Mouse (Mus musculus) heart, postnatal 0 days (tissue): Measurements from ENCODE around the gene Ift80. TPM values are rescaled to one million over a fixed set of nuclear protein-coding genes. Genes with fewer than 3 reads are reported as not detected.

Experiments
- ATAC-seq: fragments of 200-750 bp; cut with Nextera tagmentation; 2 replicates; pipeline ENCODE4 v1.8.0; 2017; ENCODE audit warnings: low read depth, moderate number of reproducible peaks, moderate library complexity; ENCODE audit not compliant: insufficient read depth
- DNase-seq: peaks from one replicate; pipeline ENCODE4 v3.0.0-alpha.2; 2016; ENCODE audit warnings: low spot score
- H3K27ac ChIP-seq: fragments of 300-500 bp; sonication (generic); 2 replicates; pipeline ENCODE4 v1.5.1; 2014; ENCODE audit warnings: low read depth, mild to moderate bottlenecking
- H3K27me3 ChIP-seq: fragments of 300-500 bp; sonication (generic); 2 replicates; pipeline ENCODE4 v1.6.1; 2014; ENCODE audit warnings: low read length, mixed read lengths; ENCODE audit not compliant: control insufficient read depth, insufficient read depth
- H3K36me3 ChIP-seq: fragments of 300-500 bp; sonication (generic); replicated peaks from 2 replicates; pipeline ENCODE4 v1.6.1; 2014; ENCODE audit warnings: low read length, mixed read lengths; ENCODE audit not compliant: control insufficient read depth, insufficient read depth
- H3K4me1 ChIP-seq: fragments of 300-500 bp; sonication (generic); 2 replicates; pipeline ENCODE4 v1.6.1; 2014; ENCODE audit warnings: antibody characterized with exemption; ENCODE audit not compliant: control insufficient read depth, insufficient read depth
- H3K4me2 ChIP-seq: fragments of 300-500 bp; sonication (generic); 2 replicates; pipeline ENCODE4 v1.6.1; 2014; ENCODE audit warnings: low read depth, mild to moderate bottlenecking, low read length, moderate library complexity
- H3K4me3 ChIP-seq: fragments of 300-500 bp; sonication (generic); 2 replicates; pipeline ENCODE4 v1.5.1; 2014; ENCODE audit warnings: low read depth, low read length
- H3K9ac ChIP-seq: fragments of 300-500 bp; sonication (generic); replicated peaks from 2 replicates; pipeline ENCODE4 v1.6.1; 2014; ENCODE audit warnings: low read depth, low read length, mixed read lengths
- H3K9me3 ChIP-seq: fragments of 300-500 bp; sonication (generic); replicated peaks from 2 replicates; pipeline ENCODE4 v1.6.1; 2016; ENCODE audit warnings: low read length; ENCODE audit not compliant: control insufficient read depth
- CTCF ChIP-seq: IDR thresholded peaks from 2 replicates; pipeline ENCODE4 v1.5.1; 2016; ENCODE audit warnings: antibody characterized with exemption, control low read depth, low read depth
- EP300 ChIP-seq: IDR thresholded peaks from 2 replicates; pipeline ENCODE4 v1.6.1; 2016; ENCODE audit warnings: antibody characterized with exemption, low read depth
- WGBS: fragments of 180-500 bp; shearing (Covaris S2); extraction: QIAGEN DNeasy Blood & Tissue Kit; methylation state at CpG from one replicate; pipeline ENCODE4 v1.1.7; 2014; 5-methylcytosine and 5-hydroxymethylcytosine counted together
- polyA plus RNA-seq: library from polyadenylated mRNA; unstranded; fragments of >200 nt; fragmentation: Nextera tagmentation; extraction: Ambion mirVana; gene quantifications from 2 replicates; pipeline ENCODE4 v1.2.1, GENCODE M21; 2015
- total RNA-seq: library from RNA; depleted of rRNA; stranded (reverse); fragments of >200 nt; gene quantifications from 2 replicates; pipeline ENCODE4 v1.2.3, GENCODE M21; 2014; ENCODE audit warnings: low replicate concordance

Ift80 gene
- total and polyA plus RNA-seq, 2 experiments from 2014 or later = 2.8 to 3.2 TPM

GRCm38 (mm10) chr3:68974639-68975532 is 29.5 kb downstream of the Ift80 start:
- TF ChIP-seq CTCF (no peak), EP300 (no peak)
- no peak for ATAC-seq
- H3K36me3 ChIP-seq = no peaks in the 10 kb centered on the region; the same call in 1 of the 2 replicates
- no peak for DNase-seq
- H3K9ac ChIP-seq = no peak overlapping the region
- peak overlapping the region; percentile 61; the same call in 1 of the 2 replicates for H3K27ac ChIP-seq
- no peak overlapping the region; the same call in 1 of the 2 replicates for H3K4me2 ChIP-seq
- WGBS = 81% methylated on average over 8 of the region's 8 CpGs
- H3K9me3 ChIP-seq = no peaks in the 10 kb centered on the region
- no peak overlapping the region for H3K4me3 ChIP-seq
- H3K4me1 ChIP-seq = peaks cover 12% of the 10 kb centered on the region
- no peaks in the 10 kb centered on the region for H3K27me3 ChIP-seq

- 63% methylated on average over 1 of the region's 1 CpGs for WGBS
- Histone ChIP-seq H3K4me1 (peaks cover 6% of the 10 kb centered on the region), H3K27ac (peak overlapping the region; percentile 51; the same call in 1 of the 2 replicates), H3K4me2 (no peak overlapping the region), H3K27me3 (no peaks in the 10 kb centered on the region), H3K36me3 (no peaks in the 10 kb centered on the region; the same call in 1 of the 2 replicates), H3K9ac (no peak overlapping the region), H3K9me3 (no peaks in the 10 kb centered on the region), H3K4me3 (no peak overlapping the region)
- DNase-seq = no peak
- TF ChIP-seq CTCF (no peak), EP300 (no peak)
- no peak for ATAC-seq
These were observed 30.8 kb downstream of the Ift80 start for GRCm38 (mm10) chr3:68973574-68973973.

GRCm38 (mm10) chr3:68969091-68969590 is 35.2 kb downstream of the Ift80 start:
- ATAC-seq (no peak), DNase-seq (no peak)
- WGBS = 87% methylated on average over 3 of the region's 3 CpGs
- no peaks in the 10 kb centered on the region for H3K9me3 ChIP-seq
- H3K9ac ChIP-seq = no peak overlapping the region
- TF ChIP-seq CTCF (no peak), EP300 (no peak)
- no peaks in the 10 kb centered on the region for H3K4me1 ChIP-seq
- H3K36me3 ChIP-seq = peaks cover 23% of the 10 kb centered on the region
- H3K27ac ChIP-seq = no peak overlapping the region; the same call in 1 of the 2 replicates
- H3K4me2 ChIP-seq = no peak overlapping the region
- no peak overlapping the region for H3K4me3 ChIP-seq
- H3K27me3 ChIP-seq = no peaks in the 10 kb centered on the region

GRCm38 (mm10) chr3:68967404-68967803 is 37.0 kb downstream of the Ift80 start:
- TF ChIP-seq CTCF = no peak
- TF ChIP-seq EP300 = no peak
- WGBS = 26% methylated on average over 6 of the region's 6 CpGs
- no peak overlapping the region; the same call in 1 of the 2 replicates for H3K27ac ChIP-seq

GRCm38 (mm10) chr3:68966527-68967285 is 37.7 kb downstream of the Ift80 start:
- no peak for DNase-seq

More at GRCm38 (mm10) chr3:68967404-68967803, 37.0 kb downstream of the Ift80 start:
- H3K4me1 ChIP-seq = no peaks in the 10 kb centered on the region
- peaks cover 28% of the 10 kb centered on the region for H3K36me3 ChIP-seq
- no peak overlapping the region for H3K9ac ChIP-seq
- ATAC-seq (no peak), DNase-seq (no peak)
- no peak overlapping the region for H3K4me2 ChIP-seq
- no peaks in the 10 kb centered on the region for H3K9me3 ChIP-seq
- no peaks in the 10 kb centered on the region for H3K27me3 ChIP-seq
- no peak overlapping the region for H3K4me3 ChIP-seq

More at GRCm38 (mm10) chr3:68966527-68967285, 37.7 kb downstream of the Ift80 start:
- Histone ChIP-seq H3K36me3 (peaks cover 32% of the 10 kb centered on the region), H3K9me3 (no peaks in the 10 kb centered on the region), H3K9ac (no peak overlapping the region), H3K27me3 (no peaks in the 10 kb centered on the region), H3K4me1 (no peaks in the 10 kb centered on the region), H3K4me2 (no peak overlapping the region), H3K4me3 (no peak overlapping the region), H3K27ac (no peak overlapping the region; the same call in 1 of the 2 replicates)
- WGBS = 88% methylated on average over 6 of the region's 6 CpGs
- no peak for ATAC-seq
- no peak for TF ChIP-seq CTCF
- no peak for TF ChIP-seq EP300
